Mouse (Mus musculus) MEL (cell line): Measurements from ENCODE around the gene Dpm1. TPM values are rescaled to one million over a fixed set of nuclear protein-coding genes. Genes with fewer than 3 reads are reported as not detected.

Source experiments
- DNase-seq: peaks from one replicate; pipeline ENCODE4 v3.0.0; 2011; ENCODE audit warnings: low read depth, low spot score
- H3K27ac ChIP-seq: 2 replicates; pipeline ENCODE4 v1.5.1; 2012; ENCODE audit warnings: low read depth, mild to moderate bottlenecking, control low read depth, low read length, moderate library complexity; ENCODE audit not compliant: control insufficient read depth
- H3K27me3 ChIP-seq, 2 experiments: fragments of 150-350 bp in 1 of 2; sonication (generic) in 1 of 2; 2 replicates each; pipeline ENCODE4 v1.6.1; 2012; ENCODE audit warnings: low read length in 2 of 2, mild to moderate bottlenecking in 2 of 2, improper control_type of control experiment in 1 of 2, moderate library complexity in 1 of 2; ENCODE audit not compliant: insufficient read depth in 2 of 2, control insufficient read depth in 1 of 2
- H3K36me3 ChIP-seq, 2 experiments: 2 replicates each; pipeline ENCODE4 v1.6.1; 2012 to 2014; ENCODE audit warnings: low read length in 2 of 2, improper control_type of control experiment in 1 of 2, inconsistent platforms in 1 of 2, mild to moderate bottlenecking in 1 of 2; ENCODE audit not compliant: insufficient read depth in 2 of 2, control insufficient read depth in 1 of 2
- H3K4me1 ChIP-seq, 2 experiments: fragments of 150-350 bp in 1 of 2; sonication (generic) in 1 of 2; 2 replicates each; pipeline ENCODE4 v1.6.1; 2012; ENCODE audit warnings: low read length in 2 of 2, improper control_type of control experiment in 1 of 2, mild to moderate bottlenecking in 1 of 2; ENCODE audit not compliant: insufficient read depth in 2 of 2, control insufficient read depth in 1 of 2
- H3K4me3 ChIP-seq, 2 experiments: fragments of 150-350 bp in 1 of 2; sonication (generic) in 1 of 2; 2 replicates each; pipeline ENCODE4 v1.5.1; 2012; ENCODE audit warnings: low read depth in 2 of 2, low read length in 2 of 2, mild to moderate bottlenecking in 2 of 2, moderate library complexity in 2 of 2, control low read depth in 1 of 2, improper control_type of control experiment in 1 of 2; ENCODE audit not compliant: control insufficient read depth in 1 of 2, insufficient read depth in 1 of 2
- H3K79me2 ChIP-seq: 2 replicates; pipeline ENCODE4 v1.6.1; 2012; ENCODE audit warnings: mild to moderate bottlenecking, low read length, moderate library complexity; ENCODE audit not compliant: control insufficient read depth, poor library complexity, insufficient read depth
- H3K9ac ChIP-seq: 2 replicates; pipeline ENCODE4 v1.6.1; 2012; ENCODE audit warnings: low read depth, mild to moderate bottlenecking, control low read depth, low read length, moderate library complexity; ENCODE audit not compliant: control insufficient read depth, poor library complexity, severe bottlenecking
- H3K9me3 ChIP-seq: fragments of 150-350 bp; sonication (generic); replicated peaks from 2 replicates; pipeline ENCODE4 v1.6.1; 2012; ENCODE audit warnings: mild to moderate bottlenecking, low read length, improper control_type of control experiment, moderate library complexity; ENCODE audit not compliant: insufficient read depth
- BHLHE40 ChIP-seq: IDR thresholded peaks from 2 replicates; pipeline ENCODE4 v1.6.1; 2012; ENCODE audit warnings: low read depth, mild to moderate bottlenecking, inconsistent platforms, low read length, improper control_type of control experiment, borderline replicate concordance
- CHD1 ChIP-seq: IDR thresholded peaks from 2 replicates; pipeline ENCODE4 v1.6.1; 2012; ENCODE audit warnings: low read depth, mild to moderate bottlenecking, inconsistent platforms, low read length, improper control_type of control experiment
- CHD2 ChIP-seq: IDR thresholded peaks from 2 replicates; pipeline ENCODE4 v1.6.1; 2011; ENCODE audit warnings: low read length, improper control_type of control experiment
- CTCF ChIP-seq, 3 experiments: IDR thresholded peaks in 2 of 3; conservative IDR thresholded peaks in 1 of 3; 2 replicates each; pipeline ENCODE4 v1.5.1; 2011 to 2012; ENCODE audit warnings: low read length in 3 of 3, low read depth in 2 of 3, mild to moderate bottlenecking in 2 of 3, improper control_type of control experiment in 1 of 3, inconsistent platforms in 1 of 3, mixed read lengths in 1 of 3, moderate library complexity in 1 of 3; ENCODE audit not compliant: control insufficient read depth in 1 of 3, insufficient read depth in 1 of 3, poor library complexity in 1 of 3, severe bottlenecking in 1 of 3
- E2F4 ChIP-seq: IDR thresholded peaks from 2 replicates; pipeline ENCODE4 v1.6.1; 2011; ENCODE audit warnings: low read depth, low read length, improper control_type of control experiment, borderline replicate concordance
- ELF1 ChIP-seq: IDR thresholded peaks from 2 replicates; pipeline ENCODE4 v1.6.1; 2014; ENCODE audit warnings: low read depth, mild to moderate bottlenecking, inconsistent platforms, low read length, improper control_type of control experiment, moderate library complexity
- EP300 ChIP-seq, 2 experiments: IDR thresholded peaks; 2 replicates each; pipeline ENCODE4 v1.6.1; 2011; ENCODE audit warnings: improper control_type of control experiment in 2 of 2, low read length in 2 of 2, low read depth in 1 of 2, mild to moderate bottlenecking in 1 of 2
- ETS1 ChIP-seq: IDR thresholded peaks from 2 replicates; pipeline ENCODE4 v1.6.1; 2012; ENCODE audit warnings: low read depth, mild to moderate bottlenecking, inconsistent platforms, low read length, improper control_type of control experiment, moderate library complexity
- GABPA ChIP-seq: IDR thresholded peaks from 2 replicates; pipeline ENCODE4 v1.6.1; 2012; ENCODE audit warnings: low read depth, mild to moderate bottlenecking, inconsistent platforms, low read length, improper control_type of control experiment, moderate library complexity
- HCFC1 ChIP-seq: IDR thresholded peaks from 2 replicates; pipeline ENCODE4 v1.6.1; 2012; ENCODE audit warnings: low read depth, mild to moderate bottlenecking, inconsistent platforms, low read length, improper control_type of control experiment, moderate library complexity
- JUND ChIP-seq: IDR thresholded peaks from 2 replicates; pipeline ENCODE4 v1.6.1; 2011; ENCODE audit warnings: low read depth, mild to moderate bottlenecking, improper control_type of control experiment, low read length
- KAT2A ChIP-seq: conservative IDR thresholded peaks from 2 replicates; pipeline ENCODE4 v1.6.1; 2012; ENCODE audit warnings: low read depth, low read length, improper control_type of control experiment, inconsistent platforms
- MAFK ChIP-seq: IDR thresholded peaks from 2 replicates; pipeline ENCODE4 v1.6.1; 2011; ENCODE audit warnings: low read depth, mild to moderate bottlenecking, low read length, improper control_type of control experiment, borderline replicate concordance
- MAX ChIP-seq: IDR thresholded peaks from 2 replicates; pipeline ENCODE4 v1.6.1; 2011; ENCODE audit warnings: low read length, improper control_type of control experiment
- MAZ ChIP-seq: IDR thresholded peaks from 2 replicates; pipeline ENCODE4 v1.6.1; 2012; ENCODE audit warnings: low read depth, mild to moderate bottlenecking, inconsistent platforms, low read length, improper control_type of control experiment
- MEF2A ChIP-seq: IDR thresholded peaks from 2 replicates; pipeline ENCODE4 v1.6.1; 2014; ENCODE audit warnings: low read depth, mild to moderate bottlenecking, inconsistent platforms, low read length, improper control_type of control experiment; ENCODE audit not compliant: poor library complexity, insufficient replicate concordance, severe bottlenecking; ENCODE audit errors: extremely low read depth
- MXI1 ChIP-seq: IDR thresholded peaks from 2 replicates; pipeline ENCODE4 v1.6.1; 2011; ENCODE audit warnings: mild to moderate bottlenecking, low read depth, low read length, improper control_type of control experiment
- MYB ChIP-seq: IDR thresholded peaks from 2 replicates; pipeline ENCODE4 v1.6.1; 2011; ENCODE audit warnings: mild to moderate bottlenecking, low read depth, low read length, improper control_type of control experiment
- MYC ChIP-seq: IDR thresholded peaks from 2 replicates; pipeline ENCODE4 v1.6.1; 2011; ENCODE audit warnings: low read depth, mild to moderate bottlenecking, low read length, improper control_type of control experiment, moderate library complexity
- NELFE ChIP-seq: IDR thresholded peaks from 2 replicates; pipeline ENCODE4 v1.6.1; 2011; ENCODE audit warnings: low read depth, low read length, improper control_type of control experiment
- NRF1 ChIP-seq: IDR thresholded peaks from 2 replicates; pipeline ENCODE4 v1.6.1; 2014; ENCODE audit warnings: low read depth, mild to moderate bottlenecking, inconsistent platforms, low read length, improper control_type of control experiment, moderate library complexity; ENCODE audit not compliant: poor library complexity, insufficient read depth, severe bottlenecking
- POLR2A ChIP-seq, 2 experiments: IDR thresholded peaks; 2 replicates each; pipeline ENCODE4 v1.6.1; 2011 to 2012; ENCODE audit warnings: low read length in 2 of 2, mild to moderate bottlenecking in 2 of 2, control low read depth in 1 of 2, improper control_type of control experiment in 1 of 2, low read depth in 1 of 2, moderate library complexity in 1 of 2; ENCODE audit not compliant: control insufficient read depth in 1 of 2, insufficient read depth in 1 of 2, poor library complexity in 1 of 2
- POLR2AphosphoS2 ChIP-seq: IDR thresholded peaks from 2 replicates; pipeline ENCODE4 v1.6.1; 2011; ENCODE audit warnings: low read length, improper control_type of control experiment
- RCOR1 ChIP-seq: IDR thresholded peaks from 2 replicates; pipeline ENCODE4 v1.6.1; 2012; ENCODE audit warnings: low read depth, mild to moderate bottlenecking, inconsistent platforms, low read length, improper control_type of control experiment
- SIN3A ChIP-seq: IDR thresholded peaks from 2 replicates; pipeline ENCODE4 v1.6.1; 2012; ENCODE audit warnings: low read length, improper control_type of control experiment, inconsistent platforms
- TBP ChIP-seq: IDR thresholded peaks from 2 replicates; pipeline ENCODE4 v1.8.0; 2011; ENCODE audit warnings: low read depth, low read length, improper control_type of control experiment
- TCF12 ChIP-seq: IDR thresholded peaks from 2 replicates; pipeline ENCODE4 v1.6.1; 2014; ENCODE audit warnings: low read depth, mild to moderate bottlenecking, inconsistent platforms, low read length, improper control_type of control experiment, moderate library complexity
- UBTF ChIP-seq: IDR thresholded peaks from 2 replicates; pipeline ENCODE4 v1.6.1; 2012; ENCODE audit warnings: low read depth, mild to moderate bottlenecking, inconsistent platforms, low read length, improper control_type of control experiment, moderate library complexity, borderline replicate concordance; ENCODE audit not compliant: insufficient read depth
- USF1 ChIP-seq: IDR thresholded peaks from 2 replicates; pipeline ENCODE4 v1.6.1; 2014; ENCODE audit warnings: low read depth, mild to moderate bottlenecking, inconsistent platforms, low read length, improper control_type of control experiment, moderate library complexity
- ZKSCAN1 ChIP-seq: IDR thresholded peaks from 2 replicates; pipeline ENCODE4 v1.6.1; 2012; ENCODE audit warnings: low read depth, mild to moderate bottlenecking, inconsistent platforms, low read length, improper control_type of control experiment, moderate library complexity
- ZMIZ1 ChIP-seq: IDR thresholded peaks from 2 replicates; pipeline ENCODE4 v1.6.1; 2012; ENCODE audit warnings: low read depth, mild to moderate bottlenecking, inconsistent platforms, low read length, improper control_type of control experiment, moderate library complexity
- ZNF384 ChIP-seq: IDR thresholded peaks from 2 replicates; pipeline ENCODE4 v1.6.1; 2012; ENCODE audit warnings: low read depth, mild to moderate bottlenecking, inconsistent platforms, low read length, improper control_type of control experiment
- polyA plus RNA-seq, 2 experiments: library from polyadenylated mRNA; stranded (reverse) in 1 of 2; unstranded in 1 of 2; fragments of >175 nt in 1 of 2; fragments of >200 nt in 1 of 2; gene quantifications; 2 replicates each; pipeline versions ENCODE4 v1.2.1 to v1.2.4; 2012; ENCODE audit warnings: low replicate concordance in 2 of 2, low read depth in 1 of 2; ENCODE audit not compliant: insufficient read length in 2 of 2, insufficient read depth in 1 of 2, missing spikeins in 1 of 2
- total RNA-seq: library from RNA; depleted of rRNA; stranded (reverse); fragments of 300-350 nt; gene quantifications from 2 replicates; pipeline ENCODE4 v1.2.3, GENCODE M21; 2012

The Dpm1 gene
- total and polyA plus RNA-seq, 3 experiments: 49.0 to 564 (median 63.5) TPM

- Histone ChIP-seq H3K4me1 (peaks cover 6 to 20% of the 10 kb centered on the region in 2 experiments), H3K9ac (peak within 1 kb of the TSS; percentile 99), H3K79me2 (peaks cover 43% of the 10 kb centered on the region), H3K4me3 (peak within 1 kb of the TSS; percentile 85 to 95), H3K9me3 (no peaks in the 10 kb centered on the region), H3K36me3 (peaks cover 34% of the 10 kb centered on the region in 2 experiments), H3K27me3 (no peaks in the 10 kb centered on the region), H3K27ac (peak within 1 kb of the TSS; percentile 65)
- TF ChIP-seq GABPA (no peak), UBTF (peak; percentile 51; the same call in 1 of the 2 replicates), KAT2A (peak; percentile 91), ETS1 (peak; percentile 80), TCF12 (peak; percentile 83), SIN3A (peak; percentile 90), POLR2AphosphoS2 (no peak; the same call in none of the 2 replicates), MAZ (peak; percentile 91), ZMIZ1 (peak; percentile 48; the same call in 1 of the 2 replicates), NELFE (peak; percentile 58), MYB (no peak), EP300 (IDR thresholded peaks at IDR 0.05; ENCODE audit: low read depth in 1 of 2, low read length in 2 of 2) (peak in 1 of 2 experiments; percentile 66; a peak in 2 of 4 replicates), HCFC1 (peak; percentile 81), NRF1 (peak; percentile 33; the same call in 1 of the 2 replicates), MXI1 (peak; percentile 93), CTCF (IDR thresholded peaks at IDR 0.05 in 2 of 3, conservative IDR thresholded peaks at IDR 0.05 in 1 of 3; ENCODE audit: control insufficient read depth in 1 of 3, insufficient read depth in 1 of 3, low read depth in 2 of 3, low read length in 3 of 3, poor library complexity in 1 of 3, severe bottlenecking in 1 of 3) (peak; percentile 34 to 75 (median 71); a peak in 5 of 6 replicates), RCOR1 (0 out of 2 replicates have a peak, but pooled peaks have one; percentile 9), E2F4 (no peak; the same call in 1 of the 2 replicates), MAFK (no peak), ELF1 (peak; percentile 65), JUND (no peak), POLR2A (IDR thresholded peaks at IDR 0.05; ENCODE audit: control insufficient read depth in 1 of 2, insufficient read depth in 1 of 2, low read depth in 1 of 2, low read length in 2 of 2, poor library complexity in 1 of 2) (peak; percentile 48 to 71), MYC (peak; percentile 95), MAX (peak; percentile 95), ZNF384 (no peak), MEF2A (peak; percentile 63; the same call in 1 of the 2 replicates), BHLHE40 (peak; percentile 43; the same call in 1 of the 2 replicates), ZKSCAN1 (no peak), CHD2 (peak; percentile 98), CHD1 (peak; percentile 81; the same call in 1 of the 2 replicates), TBP (peak; percentile 78; the same call in 1 of the 2 replicates), USF1 (peak; percentile 91)
- DNase-seq: peak; percentile 97
These were observed 23.4 kb downstream of the Dpm1 start, which contains the start of gene Adnp for GRCm38 (mm10) chr2:168206725-168207644. Adnp (minus strand) TSS chr2:168207112.
